Mouse (Mus musculus): ENCODE measurements around the gene Abcc3.

Abcc3 gene

GRCm38 (mm10) chr11:94324618-94325017, 68.2 kb downstream of the Abcc3 start:
- no peak for DNase-seq (ENCODE audit: low spot score)

GRCm38 (mm10) chr11:94323271-94323925, 69.4 kb downstream of the Abcc3 start:
- no peak for DNase-seq (ENCODE audit: low spot score)

DNA sequence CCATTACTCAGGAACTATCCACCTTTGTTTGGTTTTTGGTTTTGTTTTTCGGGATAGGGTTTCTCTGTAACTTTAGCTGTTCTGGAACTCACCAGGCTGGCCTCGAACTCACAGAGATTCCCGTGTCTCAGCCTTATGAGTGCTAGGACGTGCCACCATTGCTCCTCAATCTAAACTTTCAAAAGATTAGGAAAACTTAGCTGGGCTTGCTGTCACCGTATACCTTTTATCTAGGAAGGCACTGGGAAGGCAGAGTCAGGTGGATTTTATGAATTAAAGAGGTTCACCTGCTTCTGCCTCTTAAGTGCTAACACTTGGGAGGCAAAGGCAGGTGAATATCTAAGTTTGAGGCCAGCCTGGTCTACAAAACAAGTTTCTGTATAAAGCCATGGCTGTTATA, 70.2 kb downstream of the Abcc3 start:
- no peak for DNase-seq (ENCODE audit: low spot score)

GRCm38 (mm10) chr11:94321931-94322400, 70.8 kb downstream of the Abcc3 start, which contains the start of gene Luc7l3:
Gene Luc7l3 (minus strand): TSS chr11:94321988.
- peak; percentile 84 for DNase-seq (ENCODE audit: low spot score)

DNA sequence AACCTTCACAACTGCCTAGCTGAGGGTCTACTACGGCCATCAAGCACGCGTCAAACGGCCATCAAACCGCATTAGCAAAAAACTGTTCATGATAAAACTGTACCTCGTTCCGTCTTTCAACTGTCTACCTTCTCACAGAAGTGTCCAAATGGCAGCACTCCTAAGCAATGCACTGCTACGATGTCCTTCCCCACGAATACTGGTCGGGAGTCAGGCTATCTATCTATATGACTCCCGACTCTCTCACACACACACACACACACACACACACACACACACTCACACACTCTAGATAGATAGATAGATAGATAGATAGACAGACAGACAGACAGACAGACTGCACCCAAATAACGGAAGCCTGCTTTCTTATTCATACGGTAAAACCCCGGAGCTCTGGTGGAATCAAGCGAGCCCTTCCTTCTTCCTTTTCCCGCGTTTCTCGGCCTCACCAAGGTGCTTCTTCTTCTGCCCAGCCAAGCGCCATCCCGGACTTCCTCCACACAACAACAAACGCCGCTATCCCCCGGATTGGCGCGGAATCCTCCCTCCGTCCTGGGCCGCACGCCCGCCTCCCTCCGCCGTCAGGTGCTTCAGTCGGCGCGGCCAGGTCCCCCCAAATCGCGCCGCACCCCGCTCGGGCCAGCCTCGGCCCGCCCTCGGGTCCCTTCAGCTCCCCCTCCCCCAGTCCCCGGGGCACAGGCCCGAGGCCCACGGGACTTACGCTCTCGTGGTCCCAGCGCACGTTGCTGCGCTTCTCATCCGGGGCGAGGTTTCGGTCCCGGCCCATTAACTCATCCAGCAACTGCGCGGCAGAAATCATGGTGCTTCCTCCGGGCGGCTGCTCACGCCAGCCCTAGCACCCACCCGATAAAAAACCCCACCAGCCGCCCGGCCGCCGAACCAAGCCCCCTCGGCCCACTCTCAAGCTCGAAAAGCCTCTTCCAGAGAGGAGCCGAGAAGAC, 71.5 kb downstream of the Abcc3 start:
- DNase-seq (ENCODE audit: low spot score): no peak

- no peak for DNase-seq (ENCODE audit: low spot score)
Observed at GRCm38 (mm10) chr11:94318056-94318455, 74.7 kb downstream of the Abcc3 start.

DNA sequence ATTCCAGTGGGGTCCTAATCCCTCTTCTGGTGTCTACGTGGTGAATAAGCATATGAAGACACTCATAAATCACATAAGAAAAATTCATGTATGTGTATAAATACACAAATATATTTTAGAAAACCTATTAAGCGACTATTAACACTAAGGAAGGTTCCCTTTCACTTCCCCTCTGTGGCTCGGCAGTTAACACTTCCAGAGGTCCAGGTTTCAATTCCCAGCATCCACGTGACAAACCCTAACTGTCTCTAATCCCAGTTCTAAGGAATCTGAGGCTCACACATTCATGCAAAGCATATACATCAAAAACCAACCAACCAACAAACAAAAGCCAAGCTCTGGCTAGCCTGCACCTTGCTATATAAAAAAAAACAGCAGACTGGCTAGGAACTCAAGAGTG, 75.3 kb downstream of the Abcc3 start:
- DNase-seq (ENCODE audit: low spot score): no peak

GRCm38 (mm10) chr11:94317014-94317413, 75.8 kb downstream of the Abcc3 start:
- no peak for DNase-seq (ENCODE audit: low spot score)

DNA sequence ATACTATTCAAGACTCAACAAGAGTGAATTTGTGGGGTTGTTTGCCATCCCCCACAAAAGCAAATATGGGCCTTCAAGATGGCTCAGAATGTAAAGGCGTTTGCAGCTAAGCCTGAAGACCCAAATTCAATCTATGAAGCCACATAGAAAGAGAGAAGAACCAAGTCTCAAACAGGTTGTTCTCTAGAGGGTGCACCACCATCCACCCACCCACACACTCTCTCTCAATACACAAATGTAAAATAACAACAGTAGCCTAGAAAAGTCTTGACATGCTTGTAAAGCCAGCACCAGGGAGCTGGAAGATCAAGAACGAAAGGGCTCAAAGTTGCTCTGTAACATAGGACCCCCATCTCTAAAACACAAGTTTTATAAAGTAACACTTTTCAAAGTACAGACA, 76.3 kb downstream of the Abcc3 start:
- DNase-seq (ENCODE audit: low spot score): no peak

GRCm38 (mm10) chr11:94315308-94315707, 77.5 kb downstream of the Abcc3 start:
- no peak for DNase-seq (ENCODE audit: low spot score)

DNA sequence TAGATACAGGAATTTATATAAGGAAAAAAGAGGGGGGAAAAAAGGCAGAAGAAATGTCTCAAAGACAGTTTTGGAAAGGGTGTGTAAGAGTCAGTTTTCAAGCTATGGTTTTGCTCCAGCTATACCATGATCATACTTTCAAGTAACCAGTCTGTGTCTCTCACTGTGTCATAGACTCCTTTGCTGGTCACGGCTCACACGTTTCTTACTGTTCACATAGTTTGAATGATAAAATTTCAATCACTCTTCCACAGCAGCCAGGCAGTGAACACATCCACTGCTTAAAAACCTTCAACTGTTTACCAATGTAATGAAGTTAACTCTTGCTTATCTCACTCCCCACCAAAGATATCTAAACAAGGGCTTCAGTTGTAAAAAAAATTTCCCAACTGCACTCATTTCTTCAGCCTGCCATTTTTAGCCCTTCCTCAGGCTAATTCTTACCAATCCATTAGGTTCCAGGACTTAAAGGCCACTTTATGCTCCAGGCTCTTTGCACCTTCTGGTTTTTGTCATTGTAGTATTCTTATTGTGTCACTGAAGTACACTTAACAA, 78.6 kb downstream of the Abcc3 start:
- DNase-seq (ENCODE audit: low spot score): no peak

- DNase-seq (ENCODE audit: low spot score): no peak
Observed at GRCm38 (mm10) chr11:94312733-94313132, 80.1 kb downstream of the Abcc3 start.

DNA sequence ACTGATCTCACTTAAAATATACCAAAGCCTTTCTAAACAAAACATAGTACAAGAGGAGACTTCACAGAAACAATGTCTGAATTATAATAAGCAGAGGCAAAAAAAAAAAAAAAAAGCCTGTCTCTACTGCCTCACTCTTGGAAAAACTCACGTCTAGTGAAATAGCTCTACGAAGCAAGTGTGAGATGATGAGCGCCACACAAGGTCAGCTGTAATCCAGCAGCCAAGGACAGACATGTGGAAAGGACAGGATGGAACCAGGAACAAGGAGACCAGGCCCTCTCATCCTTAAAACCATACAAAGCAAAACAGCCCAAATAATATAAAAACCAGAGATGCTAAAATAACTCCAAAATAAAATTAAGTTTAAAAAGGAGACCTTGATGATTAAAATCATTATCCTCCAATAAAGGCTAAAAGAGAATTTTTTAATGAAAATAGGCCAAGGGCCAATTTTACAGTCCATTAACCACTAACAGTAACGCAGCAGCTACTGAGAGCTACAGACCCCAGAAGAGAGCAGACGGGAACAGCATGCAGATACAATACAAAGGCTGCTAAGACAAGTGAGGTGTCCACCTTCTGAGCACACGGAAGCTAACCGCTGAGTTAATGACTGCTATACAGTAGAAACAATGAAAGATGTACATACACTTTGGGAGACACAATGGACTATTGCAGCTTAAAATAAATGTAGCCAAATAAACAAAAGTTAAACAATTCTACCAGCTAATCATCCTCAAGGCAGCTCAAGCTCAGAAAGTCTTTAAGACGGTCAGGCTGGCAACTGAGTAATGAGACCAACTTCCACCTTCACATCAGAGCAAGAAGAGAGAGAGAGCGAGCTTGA, 97.6 kb downstream of the Abcc3 start:
- DNase-seq (ENCODE audit: low spot score): no peak
